Mouse (Mus musculus): ENCODE data around the gene Kcnk6.
A peak's percentile ranks its signal among the peaks of the same experiment; 100 is the strongest.
"Not testable (repeated sequence)": the region's sequence is repeated elsewhere in the genome, so short reads cannot be mapped to it uniquely, and the experiment has no call there.

Gene Kcnk6

DNA sequence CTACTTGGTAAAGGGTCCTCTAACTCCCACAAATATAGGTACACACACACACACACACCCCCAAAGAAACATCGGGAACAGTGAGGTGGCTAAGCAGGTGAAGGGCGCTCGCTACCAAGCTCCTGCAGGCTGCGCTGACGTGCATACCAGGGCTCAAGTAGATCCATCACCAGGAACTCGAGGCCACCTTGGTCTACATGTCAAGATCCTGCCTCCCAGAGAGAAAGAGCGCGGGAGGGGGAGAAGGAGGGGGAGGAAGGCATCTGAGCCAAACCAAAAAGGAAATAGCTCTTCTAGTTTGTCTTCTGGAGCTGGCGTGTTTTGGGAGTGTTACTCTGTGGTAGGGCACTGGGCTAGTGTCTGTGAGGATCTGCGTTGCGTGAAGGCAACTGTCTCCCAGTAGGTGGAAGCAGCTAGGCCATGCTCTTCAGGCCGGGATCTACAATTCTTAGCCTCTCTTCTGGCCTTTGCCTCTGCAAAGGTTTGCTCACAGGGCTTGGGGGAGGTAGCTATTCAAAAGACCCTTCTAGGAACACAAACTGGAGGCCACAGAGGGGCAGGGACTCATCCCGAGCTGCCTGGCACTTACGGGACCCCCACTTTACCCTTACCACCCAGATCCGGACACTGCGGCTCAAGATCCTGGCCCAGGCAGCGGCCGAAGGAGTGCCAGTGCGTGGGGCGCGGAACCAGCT, 14.5 kb upstream of the Kcnk6 start:
- no peak for DNase-seq (ENCODE audit: low spot score)

- DNase-seq (ENCODE audit: low spot score): no peak
Measured at GRCm38 (mm10) chr7:29246015-29246414, 13.7 kb upstream of the Kcnk6 start.

- no peak for DNase-seq (ENCODE audit: low spot score)
Measured at GRCm38 (mm10) chr7:29244732-29245416, 12.6 kb upstream of the Kcnk6 start.

- DNase-seq (ENCODE audit: low spot score): peak; percentile 99
Measured at GRCm38 (mm10) chr7:29238019-29238967, 6.0 kb upstream of the Kcnk6 start, which contains the start of gene Yif1b. Gene Yif1b, plus strand, starts transcription at chr7:29238329.

- DNase-seq (ENCODE audit: low spot score): not testable (repeated sequence)
Measured at GRCm38 (mm10) chr7:29237596-29237995, 5.3 kb upstream of the Kcnk6 start.

GRCm38 (mm10) chr7:29236593-29236992, 4.3 kb upstream of the Kcnk6 start:
- DNase-seq (ENCODE audit: low spot score): no peak

GRCm38 (mm10) chr7:29234661-29235060, 2.3 kb upstream of the Kcnk6 start:
- no peak for DNase-seq (ENCODE audit: low spot score)

- no peak for DNase-seq (ENCODE audit: low spot score)
Measured at GRCm38 (mm10) chr7:29233745-29234144, 1.4 kb upstream of the Kcnk6 start.

- DNase-seq (ENCODE audit: low spot score): no peak
Measured at GRCm38 (mm10) chr7:29231517-29231916, 798 bp downstream of the Kcnk6 start.

DNA sequence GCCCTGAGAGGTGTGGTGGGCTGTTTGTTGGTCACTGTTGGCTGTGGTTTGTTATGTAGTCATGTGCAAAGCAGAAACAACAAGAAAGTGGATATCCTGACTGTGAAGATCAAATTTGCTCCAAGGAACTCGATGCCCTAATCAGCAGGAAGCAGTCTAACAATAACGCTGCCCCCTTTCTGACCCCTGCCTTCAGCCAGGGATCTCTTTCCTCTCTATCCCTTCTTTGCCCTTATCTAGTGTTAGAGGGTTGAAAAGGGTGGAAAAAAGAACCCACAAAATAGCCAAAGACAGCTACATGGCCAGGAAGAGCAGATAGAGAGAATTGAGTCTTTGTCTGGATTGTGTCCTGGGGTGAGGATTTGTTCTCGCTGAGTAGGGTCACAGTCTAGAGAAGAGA, 1.8 kb downstream of the Kcnk6 start:
- no peak for DNase-seq (ENCODE audit: low spot score)

DNA sequence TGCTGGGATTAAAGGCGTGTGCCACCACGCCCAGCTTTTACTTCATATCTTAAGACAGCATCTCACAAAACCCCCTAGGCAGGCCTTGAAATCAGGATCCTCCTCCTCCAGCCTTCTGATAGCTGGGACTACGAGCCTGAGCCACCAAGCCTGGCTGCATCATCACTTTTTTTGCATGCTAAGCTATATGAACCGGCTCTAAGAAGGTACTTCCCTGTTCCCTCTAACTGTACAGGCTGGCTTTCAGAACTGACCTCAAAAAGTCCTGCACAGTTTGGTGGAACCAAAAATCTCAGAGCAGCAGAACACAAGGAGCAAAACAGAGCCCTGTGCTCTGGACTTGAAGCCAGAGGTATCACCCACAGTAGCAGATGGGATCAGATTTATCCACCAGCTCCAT, 4.1 kb downstream of the Kcnk6 start:
- no peak for DNase-seq (ENCODE audit: low spot score)

GRCm38 (mm10) chr7:29225520-29225919, 6.8 kb downstream of the Kcnk6 start:
- DNase-seq (ENCODE audit: low spot score): no peak

DNA sequence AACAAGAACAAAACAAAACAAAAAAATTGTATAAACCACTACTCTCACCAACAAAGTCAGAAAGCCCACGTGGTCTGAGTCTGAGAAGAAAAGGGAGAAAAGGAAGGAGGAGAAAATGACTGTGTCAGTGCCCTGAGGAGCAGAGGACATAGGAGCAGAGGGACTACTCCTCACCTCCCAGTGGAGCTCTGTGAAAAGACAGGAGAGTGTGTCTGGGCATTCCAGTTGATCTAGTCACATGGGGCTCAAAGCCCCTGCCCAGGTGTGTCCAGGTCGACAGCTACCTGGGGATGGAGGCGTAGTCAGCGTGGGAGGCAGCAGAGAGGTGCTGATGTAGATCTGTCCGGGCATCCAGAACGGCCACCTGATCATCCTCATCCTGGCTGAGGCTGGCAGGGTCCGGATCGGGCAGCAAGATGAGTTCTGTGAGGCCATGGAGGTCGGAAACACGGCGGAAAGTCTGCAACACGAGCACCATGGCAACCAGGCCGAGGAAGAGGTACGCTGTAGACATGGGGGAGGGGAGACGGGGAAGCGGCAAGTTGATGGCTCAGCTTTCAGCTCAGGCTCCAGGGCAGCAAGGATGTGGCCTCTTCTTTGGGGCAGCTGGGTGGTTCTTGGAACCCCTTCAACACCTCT, 7.4 kb downstream of the Kcnk6 start:
- no peak for DNase-seq (ENCODE audit: low spot score)

GRCm38 (mm10) chr7:29214846-29215245, 17.5 kb downstream of the Kcnk6 start:
- no peak for DNase-seq (ENCODE audit: low spot score)

DNA sequence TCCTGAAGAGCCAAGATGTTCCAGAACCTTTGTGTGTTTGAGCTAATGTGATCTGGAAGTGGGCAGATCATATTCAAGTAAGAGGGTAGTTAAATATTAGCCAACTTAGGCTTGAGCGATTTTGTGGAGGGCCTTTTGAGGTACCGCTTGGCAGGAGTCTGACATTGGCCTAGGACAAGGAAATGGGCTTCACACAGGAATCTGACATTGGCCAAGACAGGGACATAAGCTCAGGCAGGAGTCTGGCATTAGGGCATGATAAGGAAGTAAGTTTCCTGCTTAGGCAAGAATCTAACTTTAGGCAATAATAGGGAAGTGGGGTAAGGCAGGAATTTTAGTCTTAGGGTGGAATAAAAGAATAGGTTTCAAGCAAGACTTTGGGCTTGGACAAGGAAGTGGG, 18.1 kb downstream of the Kcnk6 start:
- DNase-seq (ENCODE audit: low spot score): no peak

- no peak for DNase-seq (ENCODE audit: low spot score)
Measured at GRCm38 (mm10) chr7:29213675-29214082, 18.6 kb downstream of the Kcnk6 start, which contains the start of gene Catsperg1. Gene Catsperg1, minus strand, starts transcription at chr7:29214035.

GRCm38 (mm10) chr7:29212775-29213560, 19.3 kb downstream of the Kcnk6 start:
- not testable (repeated sequence) for DNase-seq (ENCODE audit: low spot score)

DNA sequence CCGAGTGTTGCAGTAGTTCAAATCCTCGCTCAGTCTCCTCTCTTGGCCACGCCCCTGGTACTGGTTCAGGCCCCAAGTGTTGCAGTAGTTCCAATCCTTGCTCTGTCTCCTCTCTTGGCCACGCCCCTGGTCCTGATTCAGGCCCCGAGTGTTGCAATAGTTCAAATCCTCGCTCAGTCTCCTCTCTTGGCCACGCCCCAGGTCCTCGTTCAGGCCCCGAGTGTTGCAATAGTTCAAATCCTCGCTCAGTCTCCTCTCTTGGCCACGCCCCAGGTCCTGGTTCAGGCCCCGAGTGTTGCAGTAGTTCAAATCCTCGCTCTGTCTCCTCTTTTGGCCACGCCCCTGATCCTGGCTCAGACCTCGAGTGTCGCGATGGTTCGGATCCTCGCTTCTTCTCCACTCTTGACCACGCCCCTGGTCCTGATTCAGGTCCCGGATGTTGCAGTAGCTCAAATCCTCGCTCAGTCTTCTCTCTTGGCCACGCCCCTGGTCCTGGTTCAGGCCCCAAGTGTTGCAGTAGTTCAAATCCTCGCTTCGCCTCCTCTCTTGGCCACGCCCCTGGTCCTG, 20.0 kb downstream of the Kcnk6 start:
- peak; percentile 29 for DNase-seq (ENCODE audit: low spot score)

DNA sequence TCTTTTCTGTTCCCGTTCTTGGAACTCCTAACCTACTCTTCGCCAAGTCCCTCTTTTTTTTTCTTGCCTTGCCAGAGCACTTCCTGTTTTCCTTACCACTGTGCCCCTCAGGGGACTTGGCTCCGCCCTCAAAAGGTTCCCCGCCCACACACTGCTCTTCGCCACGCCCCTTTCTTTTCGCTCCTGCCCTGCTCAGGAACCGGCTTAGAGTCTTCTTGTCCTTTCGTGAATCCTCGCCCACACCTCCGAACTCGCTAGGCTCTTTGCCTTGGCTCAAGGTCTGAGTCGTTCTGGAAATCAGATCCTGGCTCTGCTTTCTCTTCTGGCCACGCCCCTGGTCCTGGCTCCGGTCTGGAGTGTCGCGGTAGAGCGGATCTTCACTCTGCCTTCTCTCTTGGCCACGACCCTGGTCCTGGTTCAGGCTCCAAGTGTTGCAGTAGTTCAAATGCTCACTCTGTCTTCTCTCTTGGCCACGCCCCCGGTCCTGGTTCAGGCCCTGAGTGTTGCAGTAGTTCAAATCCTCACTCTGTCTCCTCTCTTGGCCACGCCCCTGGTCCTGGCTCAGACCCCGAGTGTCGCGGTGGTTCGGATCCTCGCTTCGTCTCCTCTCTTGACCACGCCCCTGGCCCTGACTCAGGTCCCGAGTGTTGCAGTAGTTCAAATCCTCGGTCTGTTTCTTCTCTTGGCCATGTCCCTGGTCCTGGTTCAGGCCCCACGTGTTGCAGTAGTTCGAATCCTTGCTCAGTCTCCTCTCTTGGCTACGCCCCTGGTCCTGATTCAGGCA, 20.7 kb downstream of the Kcnk6 start:
- DNase-seq (ENCODE audit: low spot score): peak; percentile 93

DNA sequence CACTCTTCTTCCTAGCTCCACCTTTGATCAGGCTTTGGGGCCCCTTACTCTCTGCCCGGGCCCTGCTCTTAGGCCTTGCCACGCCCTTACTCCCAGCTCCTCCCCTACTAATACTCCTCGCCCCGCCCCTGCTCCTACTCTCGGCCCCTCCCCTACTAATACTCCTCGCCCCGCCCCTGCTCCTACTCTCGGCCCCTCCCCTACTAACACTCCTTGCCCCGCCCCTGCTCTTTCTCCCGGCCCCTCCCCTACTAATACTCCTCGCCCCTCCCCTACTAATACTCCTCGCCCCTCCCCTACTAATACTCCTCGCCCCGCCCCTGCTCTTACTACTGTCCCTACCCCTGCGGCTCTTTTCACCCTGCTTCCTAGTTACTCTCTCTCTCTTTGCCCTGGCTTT, 21.3 kb downstream of the Kcnk6 start:
- DNase-seq (ENCODE audit: low spot score): peak; percentile 69

Data from urinary bladder, postnatal 14 days (tissue).